Mouse (Mus musculus) frontal cortex, postnatal 10 days (tissue): ENCODE measurements around the gene Rhod.

Experiments used
- DNase-seq, 2 experiments: peaks; one replicate each; pipeline ENCODE4 v3.0.0; 2022; ENCODE audit warnings: low spot score in 2 of 2, mixed read lengths in 1 of 2

Gene Rhod

DNA sequence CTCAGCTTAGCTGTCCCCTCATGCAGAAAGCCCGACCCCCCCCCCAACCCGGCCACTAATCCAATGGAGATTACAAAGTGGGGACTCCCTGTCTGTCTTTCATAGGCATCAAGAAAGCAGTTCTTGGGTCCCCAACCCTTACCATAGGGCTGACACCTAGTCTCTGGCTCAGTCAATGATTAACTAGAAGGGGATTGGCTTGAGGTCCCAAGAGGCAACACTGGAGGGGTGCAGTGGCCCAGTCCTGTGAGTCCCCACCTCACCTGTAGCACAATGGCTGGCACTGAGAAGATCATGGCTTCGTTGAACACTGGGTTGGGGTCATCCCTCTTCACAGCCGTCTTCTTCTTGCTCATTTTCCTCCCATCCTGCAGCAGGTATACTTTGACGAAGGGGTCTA is 11.4 kb upstream of the Rhod start:
- DNase-seq, result no peak

- DNase-seq, result no peak
Measured at GRCm38 (mm10) chr19:4449230-4449629, 10.0 kb upstream of the Rhod start.

GRCm38 (mm10) chr19:4447445-4447844 is 8.2 kb upstream of the Rhod start:
- no peak for DNase-seq

GRCm38 (mm10) chr19:4446661-4447420 is 7.6 kb upstream of the Rhod start:
- no peak for DNase-seq

GRCm38 (mm10) chr19:4442408-4442807 is 3.2 kb upstream of the Rhod start:
- DNase-seq, result peak; percentile 42 to 67

DNA sequence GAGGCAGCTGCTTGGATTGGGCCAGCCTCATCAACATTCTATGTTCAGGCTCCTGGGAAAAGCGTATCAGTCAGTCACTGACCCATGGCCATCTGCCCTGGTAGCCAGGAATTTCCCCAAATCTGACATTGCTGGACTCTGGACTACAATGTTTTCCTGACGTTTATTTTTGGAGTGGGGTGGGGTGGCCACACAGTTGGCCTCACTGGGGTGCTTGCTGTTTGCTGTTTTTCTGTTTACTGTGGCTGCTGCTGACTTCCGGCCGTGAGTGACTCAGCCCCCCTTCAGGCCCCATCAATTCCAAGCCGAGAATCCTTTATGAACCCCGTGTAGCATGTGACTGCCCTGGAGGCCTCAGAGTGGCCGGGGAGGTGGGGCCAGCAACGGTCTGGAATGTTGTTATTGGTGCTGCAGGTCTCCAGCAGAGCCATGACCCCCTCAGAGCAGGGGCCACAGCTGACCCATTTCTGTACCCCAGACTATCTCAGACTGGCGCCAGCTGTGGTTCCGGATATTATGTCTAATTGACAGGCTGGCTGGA is 2.5 kb upstream of the Rhod start:
- DNase-seq, result no peak

DNA sequence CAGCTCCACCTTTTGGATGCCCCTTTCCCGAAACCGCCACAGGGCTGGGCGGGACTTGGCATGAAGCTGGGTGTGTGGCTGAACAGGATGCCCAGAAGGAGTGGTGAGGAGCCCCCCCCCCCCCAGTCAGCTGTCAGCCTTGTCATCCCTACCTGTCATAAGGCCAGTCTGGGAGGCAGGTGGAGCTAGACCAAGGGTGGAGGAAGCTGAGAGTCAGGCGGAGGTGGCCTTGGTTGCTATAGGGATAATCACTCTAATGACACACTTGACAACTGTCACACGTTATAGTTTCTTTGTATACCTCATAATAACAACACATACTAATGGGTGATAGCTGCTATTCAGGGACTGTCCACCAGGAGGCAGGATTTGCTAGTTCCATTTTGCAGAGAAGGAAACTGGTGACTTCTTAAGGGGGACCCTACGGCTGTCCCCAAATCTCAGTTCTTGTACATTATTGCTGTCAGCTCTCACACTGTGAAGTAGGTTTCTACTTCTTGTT is 1.9 kb upstream of the Rhod start:
- no peak for DNase-seq

GRCm38 (mm10) chr19:4440222-4440621 is 990 bp upstream of the Rhod start:
- DNase-seq, result no peak

GRCm38 (mm10) chr19:4438791-4439160 is 456 bp downstream of the Rhod start:
- no peak for DNase-seq

- DNase-seq, result no peak
Measured at GRCm38 (mm10) chr19:4437886-4438285, 1.3 kb downstream of the Rhod start.

DNA sequence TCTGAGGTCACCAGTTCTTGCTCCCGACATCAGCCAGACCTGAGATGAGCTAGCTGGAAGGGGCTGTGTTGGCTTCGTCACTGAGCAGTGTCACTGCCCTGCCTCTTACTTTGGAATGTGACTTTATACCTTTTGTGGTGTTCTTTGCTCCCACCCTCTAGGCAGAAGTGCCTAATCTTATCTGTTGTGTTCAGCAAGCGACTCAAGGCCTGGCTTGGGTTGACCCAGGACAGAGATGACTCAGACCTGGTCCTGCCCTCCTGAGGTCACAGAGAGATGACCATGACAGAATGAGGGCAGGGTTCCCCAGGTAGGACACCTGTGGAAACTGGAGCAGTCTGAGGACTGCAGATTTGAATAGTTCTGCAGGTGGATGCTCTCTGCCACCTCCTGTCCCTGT is 3.0 kb downstream of the Rhod start:
- no peak for DNase-seq

DNA sequence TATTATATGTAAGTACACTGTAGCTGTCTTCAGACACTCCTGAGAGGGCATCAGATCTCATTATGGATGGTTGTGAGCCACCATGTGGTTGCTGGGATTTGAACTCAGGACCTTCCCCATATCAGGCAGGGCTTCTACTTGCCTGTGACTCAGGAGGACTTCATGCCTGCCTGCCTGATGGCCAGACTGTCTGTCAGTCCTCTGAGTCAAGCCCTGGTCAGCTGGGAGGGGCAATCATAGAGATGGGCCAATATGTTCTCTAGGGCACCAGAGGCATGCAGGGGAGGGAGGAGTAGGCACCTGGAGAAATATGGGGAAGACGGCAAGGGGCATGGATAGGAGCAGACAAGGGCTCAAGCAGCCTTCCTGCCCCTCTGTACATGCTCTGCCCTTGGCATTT is 4.2 kb downstream of the Rhod start:
- DNase-seq, result no peak

GRCm38 (mm10) chr19:4433756-4434155 is 5.5 kb downstream of the Rhod start:
- DNase-seq, result no peak

GRCm38 (mm10) chr19:4430091-4430620 is 9.1 kb downstream of the Rhod start:
- DNase-seq, result no peak

- no peak for DNase-seq
Measured at GRCm38 (mm10) chr19:4425610-4426366, 13.4 kb downstream of the Rhod start.

DNA sequence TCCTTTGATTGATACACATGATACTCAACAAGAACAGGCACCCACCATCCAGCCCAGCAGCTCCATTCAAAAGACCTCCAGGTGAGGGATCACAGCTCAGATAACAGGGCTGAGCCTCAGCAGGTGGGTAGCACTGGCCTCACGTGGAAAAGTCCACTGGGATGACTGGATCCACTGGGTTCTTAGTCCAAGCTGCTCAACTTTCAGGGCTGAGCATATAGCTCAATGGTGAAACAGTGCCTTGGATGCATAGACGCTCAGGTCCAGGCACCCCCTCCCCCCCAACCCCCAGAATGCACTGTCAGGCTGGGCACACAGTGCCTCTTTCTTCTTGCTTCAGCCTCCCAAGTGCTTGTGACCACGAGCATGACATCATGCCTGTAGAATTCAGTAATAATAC is 16.2 kb downstream of the Rhod start:
- no peak for DNase-seq

- DNase-seq, result no peak
Measured at GRCm38 (mm10) chr19:4422581-4422980, 16.7 kb downstream of the Rhod start.

DNA sequence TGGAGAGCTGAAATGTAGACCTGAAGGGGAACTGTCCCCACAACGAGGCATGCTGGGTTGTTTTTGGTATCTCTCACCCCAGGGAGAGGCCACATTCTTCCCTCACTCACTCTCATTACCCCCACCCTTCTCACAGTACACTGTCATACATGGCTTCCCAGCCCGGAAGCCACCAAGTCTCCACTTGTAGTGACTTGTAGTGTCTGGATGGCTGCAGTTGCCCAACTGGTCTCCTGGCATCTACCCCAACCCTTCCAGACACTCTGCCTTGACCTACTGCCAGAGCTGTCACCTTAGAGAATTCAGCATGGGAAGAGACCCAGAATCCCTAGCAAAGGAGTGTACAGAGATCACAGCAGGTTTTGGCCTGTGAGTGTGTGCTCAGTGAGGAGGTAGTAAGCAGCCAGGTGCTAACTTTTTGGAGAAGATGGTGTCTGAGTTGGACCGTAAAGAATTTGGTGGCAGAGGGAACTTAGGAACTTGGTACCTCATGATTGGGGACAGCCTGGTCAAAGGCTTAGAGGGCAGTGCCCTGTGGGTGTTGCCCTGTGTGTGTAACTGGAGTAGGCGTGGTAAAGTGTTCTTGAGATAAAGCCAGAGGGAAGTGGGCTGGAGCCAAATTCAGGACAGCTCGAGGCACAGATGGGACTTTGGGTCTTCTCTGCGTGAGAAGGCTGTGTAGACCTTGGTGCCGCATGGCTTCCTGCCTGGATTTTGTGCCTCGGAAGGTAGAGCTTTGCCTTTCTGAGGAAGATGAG is 18.9 kb downstream of the Rhod start:
- DNase-seq, result no peak

DNA sequence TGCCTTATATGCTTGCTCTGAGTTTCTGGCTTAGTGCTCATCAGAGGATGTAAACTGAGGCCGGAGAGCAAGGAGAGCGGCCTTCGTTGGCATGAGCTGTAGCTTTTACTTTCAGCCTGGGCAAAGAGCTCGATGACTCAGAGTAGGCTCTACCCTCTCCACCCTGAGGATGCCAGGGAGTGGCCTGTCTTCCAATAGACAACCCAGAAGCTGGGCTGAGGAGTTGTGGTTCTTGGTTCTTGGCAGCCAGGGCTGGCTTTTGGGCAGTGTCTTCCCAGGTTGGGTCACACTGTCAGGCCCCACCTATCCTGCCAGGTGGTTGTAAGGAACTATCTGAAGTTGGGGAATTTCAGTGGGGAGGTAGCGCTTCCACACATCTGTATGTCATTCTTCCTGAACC is 19.5 kb downstream of the Rhod start:
- DNase-seq, result no peak

DNA sequence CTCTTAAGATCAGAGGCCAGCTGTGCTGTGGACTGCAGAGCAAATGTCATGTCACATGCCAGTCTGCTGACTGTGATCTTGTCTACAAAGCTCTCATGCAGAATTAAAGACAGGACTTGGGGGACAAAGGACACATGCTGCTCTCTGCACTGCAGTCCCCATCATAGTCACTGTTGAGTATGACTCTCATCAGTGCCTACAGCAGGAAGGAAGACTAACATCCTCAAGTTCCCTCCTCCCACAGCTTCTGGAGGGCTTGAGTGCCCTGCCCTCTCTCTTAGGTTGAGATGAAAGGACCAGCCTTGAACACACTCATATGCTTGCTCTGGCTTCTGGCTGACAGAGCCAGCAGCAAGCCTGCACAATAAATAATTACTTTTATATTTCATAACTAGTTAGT is 21.5 kb downstream of the Rhod start:
- DNase-seq, result no peak

DNA sequence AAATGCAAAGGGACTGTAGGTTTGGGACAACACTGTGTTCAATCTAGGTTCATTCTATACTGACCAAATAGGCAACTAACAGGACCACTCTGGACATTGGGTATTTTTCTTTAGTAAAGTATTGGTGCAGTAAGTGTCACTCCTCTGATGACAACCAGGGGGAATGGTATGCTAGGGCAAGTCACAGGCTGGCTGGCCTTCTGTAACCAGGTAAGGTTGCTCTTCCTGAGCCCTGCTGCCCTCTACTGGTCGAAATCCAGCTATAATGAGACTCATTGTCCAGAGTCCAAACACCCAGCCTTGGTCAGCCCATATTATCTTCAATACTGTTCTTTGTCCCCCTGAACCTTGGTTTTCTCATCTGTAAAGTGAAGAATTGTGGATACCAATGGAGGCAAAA is 22.0 kb downstream of the Rhod start:
- no peak for DNase-seq

- DNase-seq, result no peak
Measured at GRCm38 (mm10) chr19:4414631-4415030, 24.6 kb downstream of the Rhod start.
